Mouse (Mus musculus): ENCODE data around the gene Golt1b.

- TF ChIP-seq CHD2 (IDR thresholded peaks at IDR 0.05; ENCODE audit: low read depth, low read length) (no peak), MAFK (IDR thresholded peaks at IDR 0.05; ENCODE audit: insufficient read depth, low read depth, low read length) (no peak), ZC3H11A (IDR thresholded peaks at IDR 0.05; ENCODE audit: borderline replicate concordance, low read depth, low read length) (no peak), HCFC1 (IDR thresholded peaks at IDR 0.05; ENCODE audit: borderline replicate concordance, insufficient read depth, low read length) (no peak)
These were observed 47.4 kb upstream of the Golt1b start for GRCm38 (mm10) chr6:142339576-142339975.
